Mouse (Mus musculus) ES-E14 (cell line): ENCODE results near the gene Ermp1. TPM values are rescaled to one million over a fixed set of nuclear protein-coding genes. Genes with fewer than 3 reads are reported as not detected.

Experiments
- DNase-seq: peaks from one replicate; pipeline ENCODE4 v3.0.0-alpha.2; 2013; ENCODE audit warnings: low read depth, low spot score
- H3K27ac ChIP-seq: 2 replicates; pipeline ENCODE4 v1.5.1; 2012; ENCODE audit warnings: low read depth, mild to moderate bottlenecking, low read length, moderate library complexity, mixed read lengths; ENCODE audit not compliant: poor library complexity, insufficient read depth, severe bottlenecking
- H3K36me3 ChIP-seq: 2 replicates; pipeline ENCODE4 v1.6.1; 2012; ENCODE audit warnings: mild to moderate bottlenecking, low read length, moderate library complexity, mixed read lengths; ENCODE audit not compliant: control insufficient read depth, poor library complexity, insufficient read depth, severe bottlenecking
- H3K4me1 ChIP-seq, 2 experiments: fragments of 150-350 bp in 1 of 2; sonication (generic) in 1 of 2; 2 replicates each; pipeline ENCODE4 v1.6.1; 2012; ENCODE audit warnings: low read length in 2 of 2, mild to moderate bottlenecking in 1 of 2, mixed read lengths in 1 of 2; ENCODE audit not compliant: control insufficient read depth in 2 of 2, insufficient read depth in 2 of 2, poor library complexity in 1 of 2
- H3K4me3 ChIP-seq, 2 experiments: fragments of 150-350 bp in 1 of 2; sonication (generic) in 1 of 2; 2 replicates each; pipeline ENCODE4 v1.5.1; 2012; ENCODE audit warnings: low read length in 2 of 2, low read depth in 1 of 2, mild to moderate bottlenecking in 1 of 2, mixed read lengths in 1 of 2; ENCODE audit not compliant: insufficient read depth in 1 of 2, poor library complexity in 1 of 2, severe bottlenecking in 1 of 2
- H3K9ac ChIP-seq: 2 replicates; pipeline ENCODE4 v1.6.1; 2012; ENCODE audit warnings: low read depth, mild to moderate bottlenecking, low read length, mixed read lengths; ENCODE audit not compliant: poor library complexity, insufficient read depth, severe bottlenecking
- H3K9me3 ChIP-seq: fragments of 150-350 bp; sonication (generic); 2 replicates; pipeline ENCODE4 v1.6.1; 2012; ENCODE audit warnings: low read depth, mild to moderate bottlenecking, low read length; ENCODE audit not compliant: control insufficient read depth, insufficient read depth
- CHD2 ChIP-seq: IDR thresholded peaks from 2 replicates; pipeline ENCODE4 v1.6.1; 2014; ENCODE audit warnings: mild to moderate bottlenecking, low read depth, low read length, inconsistent platforms
- HCFC1 ChIP-seq: IDR thresholded peaks from 2 replicates; pipeline ENCODE4 v1.6.1; 2012; ENCODE audit warnings: low read length, inconsistent platforms, borderline replicate concordance; ENCODE audit not compliant: insufficient read depth
- MAFK ChIP-seq: IDR thresholded peaks from 2 replicates; pipeline ENCODE4 v1.6.1; 2014; ENCODE audit warnings: mild to moderate bottlenecking, low read depth, low read length, inconsistent platforms; ENCODE audit not compliant: insufficient read depth
- ZC3H11A ChIP-seq: IDR thresholded peaks from 2 replicates; pipeline ENCODE4 v1.6.1; 2012; ENCODE audit warnings: low read depth, mild to moderate bottlenecking, inconsistent platforms, low read length, borderline replicate concordance
- ZNF384 ChIP-seq: IDR thresholded peaks from 2 replicates; pipeline ENCODE4 v1.6.1; 2012; ENCODE audit warnings: low read depth, low read length, inconsistent platforms
- in situ Hi-C, 2 experiments: fragments of 600-800 bp; cut with MboI; formaldehyde crosslinking; loops; one replicate each; pipeline ENCODE4 v1.15.1; 2025; ENCODE audit warnings: low sequenced_read_pairs in 2 of 2, inconsistent platforms in 1 of 2; ENCODE audit not compliant: unreplicated experiment in 2 of 2
- total RNA-seq: library from RNA; depleted of rRNA; stranded (reverse); fragments of 300-350 nt; gene quantifications from 2 replicates; pipeline ENCODE4 v1.2.3, GENCODE M21; 2012

Ermp1 gene
- total RNA-seq, 1 experiment: 80.2 TPM

DNA sequence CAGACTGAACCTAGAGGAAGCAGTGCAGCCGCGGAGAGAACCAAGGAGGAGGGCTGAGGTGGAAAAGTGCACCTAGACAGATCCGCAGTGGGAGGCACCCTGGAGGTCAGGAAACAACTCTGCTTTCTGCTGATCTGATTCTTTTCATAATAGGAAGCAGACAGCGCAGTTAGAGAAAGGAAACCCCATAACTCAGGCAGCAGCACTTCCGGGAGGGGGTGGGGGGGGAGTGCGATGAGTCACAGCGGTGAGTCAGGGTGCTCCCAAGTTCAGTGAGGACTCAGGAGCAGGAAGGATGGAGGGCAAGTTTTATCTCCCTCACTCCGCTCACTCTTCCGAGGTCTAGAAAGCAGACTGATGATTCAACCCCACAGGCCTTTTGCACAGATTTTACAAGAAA, 7.2 kb downstream of the Ermp1 start:
- Histone ChIP-seq H3K4me1 (peaks cover 0 to 11% of the 10 kb centered on the region in 2 experiments; a peak in 2 of 4 replicates), H3K4me3 (no peak overlapping the region), H3K36me3 (peaks cover 18% of the 10 kb centered on the region), H3K27ac (no peak overlapping the region; the same call in 1 of the 2 replicates), H3K9ac (no peak overlapping the region), H3K9me3 (no peaks in the 10 kb centered on the region)
- in situ Hi-C loops: no loop called here
- TF ChIP-seq ZNF384 (no peak), HCFC1 (no peak), CHD2 (no peak), MAFK (no peak), ZC3H11A (no peak)
- no peak for DNase-seq

DNA sequence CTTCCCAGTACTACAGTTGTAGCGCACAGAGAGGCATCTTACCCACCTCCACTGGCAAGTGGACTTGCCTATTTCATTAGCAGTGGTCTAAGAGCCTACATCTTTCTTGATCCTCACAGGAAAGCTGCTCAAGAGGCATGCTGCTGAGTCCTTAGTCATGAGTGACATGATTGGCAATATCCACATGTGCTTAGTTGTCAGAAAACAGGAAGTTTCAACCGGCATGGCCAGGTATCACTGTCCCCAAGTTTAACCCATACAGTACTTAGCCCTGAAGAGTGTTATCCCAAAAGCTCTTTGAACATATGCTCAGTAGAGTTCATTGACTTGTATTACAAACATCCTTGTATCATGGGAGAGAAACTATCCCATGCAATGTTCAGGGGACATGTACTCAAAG, 36.1 kb downstream of the Ermp1 start:
- Histone ChIP-seq H3K4me1 (peaks cover 0 to 1% of the 10 kb centered on the region in 2 experiments; a peak in 1 of 4 replicates), H3K27ac (no peak overlapping the region), H3K36me3 (peaks cover 21% of the 10 kb centered on the region), H3K9ac (no peak overlapping the region), H3K9me3 (no peaks in the 10 kb centered on the region; the same call in 1 of the 2 replicates), H3K4me3 (no peak overlapping the region)
- DNase-seq: no peak
- in situ Hi-C loops: no loop called here
- no peak for TF ChIP-seq ZC3H11A
- TF ChIP-seq HCFC1: no peak
- no peak for TF ChIP-seq CHD2
- no peak for TF ChIP-seq MAFK
- TF ChIP-seq ZNF384: no peak

DNA sequence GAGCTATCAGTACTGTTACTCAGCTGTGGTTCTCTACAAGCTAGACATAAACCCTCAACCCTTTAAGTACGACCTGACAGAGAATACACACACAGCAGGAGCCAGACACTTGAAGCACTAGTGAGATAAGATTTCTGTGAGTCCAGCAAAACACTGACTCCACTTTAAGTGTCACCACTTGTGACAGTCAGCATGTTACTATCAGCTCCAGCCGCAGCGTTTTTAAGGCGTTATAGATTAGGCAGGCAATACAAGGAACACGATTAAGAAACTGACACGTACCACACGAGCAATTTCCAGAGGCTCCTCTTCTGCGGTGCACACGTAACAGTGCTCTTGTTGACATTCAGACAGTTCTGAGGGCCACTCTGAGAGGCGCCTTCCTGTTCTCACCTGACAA, 37.3 kb downstream of the Ermp1 start:
- H3K9me3 ChIP-seq: no peaks in the 10 kb centered on the region; the same call in 1 of the 2 replicates
- H3K4me3 ChIP-seq: no peak overlapping the region
- no peak overlapping the region for H3K27ac ChIP-seq
- no peak for TF ChIP-seq CHD2
- no peak for TF ChIP-seq ZNF384
- TF ChIP-seq ZC3H11A: no peak
- no peak for TF ChIP-seq HCFC1
- TF ChIP-seq MAFK: no peak
- in situ Hi-C loops: no loop called here
- DNase-seq: no peak
- H3K4me1 ChIP-seq: peaks cover 0 to 1% of the 10 kb centered on the region in 2 experiments; a peak in 1 of 4 replicates
- H3K36me3 ChIP-seq: peaks cover 18% of the 10 kb centered on the region
- no peak overlapping the region for H3K9ac ChIP-seq

DNA sequence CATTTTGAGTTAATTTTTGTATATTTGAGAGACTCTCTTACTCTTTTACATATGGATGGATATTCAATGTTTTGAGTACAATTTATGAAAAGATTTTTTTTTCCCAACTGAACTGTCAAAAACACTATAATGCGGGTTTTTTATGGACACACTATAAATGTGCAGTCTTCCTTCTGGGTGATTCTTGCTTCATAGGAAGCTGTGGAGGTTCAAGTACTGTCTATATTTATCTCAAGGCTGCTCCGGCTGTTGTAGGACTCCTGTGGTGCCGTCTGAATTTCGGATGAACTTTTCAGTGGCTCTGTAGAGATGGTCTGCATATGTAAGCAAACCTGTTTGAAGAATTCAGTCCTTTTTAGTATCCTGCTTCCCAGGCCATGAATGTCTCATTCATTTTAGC, 40.0 kb downstream of the Ermp1 start:
- peaks cover 12% of the 10 kb centered on the region for H3K36me3 ChIP-seq
- peaks cover 0 to 1% of the 10 kb centered on the region in 2 experiments; a peak in 1 of 4 replicates for H3K4me1 ChIP-seq
- DNase-seq: no peak
- H3K4me3 ChIP-seq: no peak overlapping the region
- no peak overlapping the region for H3K27ac ChIP-seq
- no peaks in the 10 kb centered on the region; the same call in 1 of the 2 replicates for H3K9me3 ChIP-seq
- in situ Hi-C loops: no loop called here
- no peak overlapping the region for H3K9ac ChIP-seq
- TF ChIP-seq CHD2 (no peak), ZNF384 (no peak), MAFK (no peak), HCFC1 (no peak), ZC3H11A (no peak)

DNA sequence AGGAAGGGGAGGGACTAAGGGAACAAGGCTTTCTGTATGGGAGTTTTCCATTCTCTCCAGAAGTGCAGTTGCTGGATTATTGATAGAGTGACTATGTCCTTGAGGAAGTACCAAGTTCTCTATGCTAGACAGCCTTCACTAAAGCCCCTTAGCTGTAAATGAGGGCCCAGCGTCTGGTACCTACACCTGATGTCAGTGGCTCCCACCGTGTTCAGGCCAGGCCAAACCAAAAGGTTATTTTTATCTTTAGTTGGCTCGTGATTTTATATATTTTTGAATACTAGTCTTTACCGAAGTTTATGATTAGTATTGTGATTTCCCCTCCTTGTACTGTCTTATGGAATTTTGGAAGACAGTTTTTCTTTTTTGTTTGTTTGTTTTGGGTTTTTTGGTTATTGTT, 40.7 kb downstream of the Ermp1 start:
- DNase-seq: no peak
- Histone ChIP-seq H3K36me3 (peaks cover 15% of the 10 kb centered on the region), H3K9me3 (no peaks in the 10 kb centered on the region; the same call in 1 of the 2 replicates), H3K9ac (no peak overlapping the region), H3K4me1 (peaks cover 0 to 1% of the 10 kb centered on the region in 2 experiments; a peak in 1 of 4 replicates), H3K4me3 (no peak overlapping the region), H3K27ac (no peak overlapping the region)
- in situ Hi-C loops: no loop called here
- TF ChIP-seq MAFK (no peak), ZC3H11A (no peak), CHD2 (no peak), ZNF384 (no peak)
